Mouse (Mus musculus): Measurements from ENCODE around the gene Rasgef1a. TPM values are rescaled to one million over a fixed set of nuclear protein-coding genes. Genes with fewer than 3 reads are reported as not detected.

The Rasgef1a gene
- polyA plus RNA-seq, 1 experiment from 2014 or later, result not detected

DNA sequence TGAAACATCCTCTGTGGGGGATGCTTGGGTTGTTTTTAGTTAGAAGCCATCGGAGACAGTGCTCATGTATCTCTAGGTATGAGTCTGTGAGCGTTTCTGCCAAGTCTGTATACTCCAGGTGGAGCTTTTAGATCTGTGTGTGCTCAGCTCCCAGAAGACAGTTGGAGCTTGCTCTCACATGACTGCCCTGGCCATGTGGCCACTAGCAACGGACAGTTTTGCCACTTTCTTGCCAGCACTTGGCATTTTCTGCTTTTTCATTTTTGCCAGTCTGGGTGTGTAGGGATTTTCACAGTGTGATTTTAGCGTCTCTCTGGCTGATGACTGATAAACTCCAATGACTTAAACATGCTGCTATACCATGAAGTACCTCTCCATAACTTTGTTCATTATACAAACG lies 52.0 kb downstream of the Rasgef1a start:
- H3K9me3 ChIP-seq (ENCODE audit: control insufficient read depth, low read length), result no peaks in the 10 kb centered on the region
- ATAC-seq (ENCODE audit: low FRiP score), result no peak
- peaks cover 12% of the 10 kb centered on the region for H3K27me3 ChIP-seq (ENCODE audit: control insufficient read depth, insufficient read depth, low read length)
- H3K4me1 ChIP-seq (replicated peaks; ENCODE audit: control insufficient read depth, insufficient read depth, low read length), result peaks cover 4% of the 10 kb centered on the region; the same call in 1 of the 2 replicates
- no peaks in the 10 kb centered on the region for H3K36me3 ChIP-seq (ENCODE audit: control insufficient read depth, insufficient read depth, low read length)
- H3K9ac ChIP-seq (ENCODE audit: low read depth, low read length), result no peak overlapping the region
- H3K4me2 ChIP-seq (replicated peaks; ENCODE audit: low read depth, low read length), result no peak overlapping the region
- 77% methylated on average over 5 of the region's 5 CpGs for WGBS
- no peak for DNase-seq (ENCODE audit: low spot score)
- H3K27ac ChIP-seq (ENCODE audit: low read depth, low read length), result no peak overlapping the region
- H3K4me3 ChIP-seq (ENCODE audit: low read depth, low read length), result no peak overlapping the region

DNA sequence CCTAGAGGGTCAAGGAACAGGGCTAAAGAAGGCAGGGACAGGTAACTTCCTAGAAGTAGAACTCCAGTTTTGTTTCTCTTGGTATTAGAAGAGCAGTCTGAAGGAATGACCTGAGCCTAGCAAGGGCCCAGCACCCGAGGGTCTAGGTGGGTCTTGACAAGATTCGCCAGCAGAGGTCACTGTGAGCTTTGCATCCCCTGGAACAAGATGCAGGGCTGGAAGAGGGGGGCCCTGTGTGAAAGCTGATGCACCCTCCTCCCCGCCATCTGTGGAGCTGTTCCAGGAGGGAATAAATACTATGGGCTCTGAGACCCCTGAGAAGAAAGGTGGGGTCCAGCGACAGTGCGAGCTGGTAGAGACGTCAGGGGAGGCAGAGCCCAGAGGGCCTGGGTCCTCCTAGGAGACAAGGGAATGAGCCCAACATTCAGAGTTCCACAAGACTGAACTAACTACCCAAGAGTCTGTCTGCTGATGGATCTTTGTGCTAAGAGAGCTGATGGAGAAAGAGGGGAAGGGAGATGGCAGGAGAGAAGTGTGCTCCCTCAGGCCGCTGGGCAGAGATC lies 53.8 kb downstream of the Rasgef1a start:
- Histone ChIP-seq H3K9me3 (ENCODE audit: control insufficient read depth, low read length) (no peaks in the 10 kb centered on the region), H3K27me3 (ENCODE audit: control insufficient read depth, insufficient read depth, low read length) (peaks cover 12% of the 10 kb centered on the region), H3K9ac (ENCODE audit: low read depth, low read length) (no peak overlapping the region), H3K4me2 (replicated peaks; ENCODE audit: low read depth, low read length) (peak overlapping the region; percentile 97; the same call in 1 of the 2 replicates), H3K4me1 (replicated peaks; ENCODE audit: control insufficient read depth, insufficient read depth, low read length) (peaks cover 4% of the 10 kb centered on the region; the same call in 1 of the 2 replicates), H3K36me3 (ENCODE audit: control insufficient read depth, insufficient read depth, low read length) (no peaks in the 10 kb centered on the region), H3K27ac (ENCODE audit: low read depth, low read length) (no peak overlapping the region), H3K4me3 (ENCODE audit: low read depth, low read length) (no peak overlapping the region)
- 9% methylated on average over 7 of the region's 7 CpGs for WGBS
- peak; percentile 58 for ATAC-seq (ENCODE audit: low FRiP score)
- DNase-seq (ENCODE audit: low spot score), result peak; percentile 77

DNA sequence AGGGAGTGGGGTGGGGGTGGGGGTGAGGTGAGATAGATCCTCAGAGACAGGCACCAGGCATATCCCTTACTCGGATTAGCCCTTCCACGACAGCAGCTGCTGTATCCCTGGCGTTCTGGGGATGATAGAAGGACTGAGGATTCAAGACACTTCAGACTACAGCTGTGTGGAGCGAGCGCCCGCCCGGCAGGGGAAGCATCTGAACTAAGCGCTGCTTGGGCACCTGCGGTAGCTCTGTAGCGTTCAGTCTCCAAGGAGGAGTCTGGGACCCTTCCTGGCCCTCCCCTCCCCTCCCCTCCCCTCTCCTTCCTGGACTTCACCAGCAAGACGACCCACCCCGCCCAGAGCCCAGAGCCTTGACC lies 54.6 kb downstream of the Rasgef1a start:
- ATAC-seq (ENCODE audit: low FRiP score) (peak; percentile 52), DNase-seq (ENCODE audit: low spot score) (peak; percentile 64)
- peaks cover 12% of the 10 kb centered on the region for H3K27me3 ChIP-seq (ENCODE audit: control insufficient read depth, insufficient read depth, low read length)
- H3K4me3 ChIP-seq (ENCODE audit: low read depth, low read length), result peak overlapping the region; percentile 42
- H3K9me3 ChIP-seq (ENCODE audit: control insufficient read depth, low read length), result no peaks in the 10 kb centered on the region
- H3K27ac ChIP-seq (ENCODE audit: low read depth, low read length), result no peak overlapping the region
- H3K36me3 ChIP-seq (ENCODE audit: control insufficient read depth, insufficient read depth, low read length), result no peaks in the 10 kb centered on the region
- WGBS, result under 1% methylated on average over 10 of the region's 12 CpGs
- H3K4me2 ChIP-seq (replicated peaks; ENCODE audit: low read depth, low read length), result peak overlapping the region; percentile 97
- peak overlapping the region; percentile 43; the same call in 1 of the 2 replicates for H3K9ac ChIP-seq (ENCODE audit: low read depth, low read length)
- H3K4me1 ChIP-seq (replicated peaks; ENCODE audit: control insufficient read depth, insufficient read depth, low read length), result peaks cover 4% of the 10 kb centered on the region; the same call in 1 of the 2 replicates

DNA sequence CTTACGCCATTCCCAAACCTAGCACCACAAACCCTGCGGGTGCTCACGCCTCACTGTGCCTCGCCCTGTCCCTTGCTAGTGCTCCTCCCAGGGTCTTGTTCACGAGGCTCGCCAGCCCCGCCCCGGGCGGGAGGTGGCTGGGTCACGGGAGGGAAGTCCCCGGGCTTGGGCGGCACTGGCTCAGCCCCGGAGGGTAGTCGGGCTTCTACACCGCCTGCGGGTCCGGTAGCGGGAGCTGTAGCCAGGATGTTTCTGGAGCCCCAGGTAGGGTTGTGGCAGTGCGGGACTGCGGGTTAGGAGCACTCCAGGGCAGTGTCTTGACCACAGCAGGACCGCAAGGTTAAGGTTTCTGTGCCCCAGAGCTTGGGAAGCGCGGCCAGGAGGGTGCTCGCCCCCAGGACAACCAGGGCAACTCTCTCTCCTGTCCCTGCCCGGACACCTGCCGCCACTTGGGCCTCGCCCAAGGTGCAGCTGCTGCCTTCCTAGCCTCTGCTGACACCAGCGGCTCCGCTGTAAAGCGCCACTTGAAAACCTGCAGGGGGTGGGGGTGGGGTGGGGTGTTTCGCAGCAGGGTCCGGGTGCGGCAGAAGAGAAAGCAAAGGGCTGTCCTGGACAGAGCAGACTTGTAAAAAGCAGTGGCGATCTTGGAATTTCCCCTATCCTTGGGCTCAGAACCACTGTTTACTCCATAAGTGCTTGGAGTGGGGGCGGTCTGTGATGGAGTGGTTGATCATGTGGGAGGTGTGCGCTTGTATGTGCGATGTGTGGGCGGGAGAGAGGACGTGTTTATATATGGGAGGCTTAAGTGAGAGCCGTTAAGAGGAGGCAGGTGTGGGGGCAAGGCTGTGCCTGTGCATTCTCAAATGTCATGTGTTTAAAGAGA lies 55.2 kb downstream of the Rasgef1a start:
- Histone ChIP-seq H3K9ac (ENCODE audit: low read depth, low read length) (peak overlapping the region; percentile 43), H3K4me1 (replicated peaks; ENCODE audit: control insufficient read depth, insufficient read depth, low read length) (peaks cover 4% of the 10 kb centered on the region; the same call in 1 of the 2 replicates), H3K4me2 (replicated peaks; ENCODE audit: low read depth, low read length) (peak overlapping the region; percentile 97), H3K27ac (ENCODE audit: low read depth, low read length) (no peak overlapping the region), H3K36me3 (ENCODE audit: control insufficient read depth, insufficient read depth, low read length) (no peaks in the 10 kb centered on the region), H3K27me3 (ENCODE audit: control insufficient read depth, insufficient read depth, low read length) (peaks cover 12% of the 10 kb centered on the region), H3K4me3 (ENCODE audit: low read depth, low read length) (peak overlapping the region; percentile 42), H3K9me3 (ENCODE audit: control insufficient read depth, low read length) (no peaks in the 10 kb centered on the region)
- DNase-seq (ENCODE audit: low spot score), result peak; percentile 30
- ATAC-seq (ENCODE audit: low FRiP score), result peak; percentile 62; the same call in 1 of the 2 replicates
- 2% methylated on average over 36 of the region's 40 CpGs for WGBS

DNA sequence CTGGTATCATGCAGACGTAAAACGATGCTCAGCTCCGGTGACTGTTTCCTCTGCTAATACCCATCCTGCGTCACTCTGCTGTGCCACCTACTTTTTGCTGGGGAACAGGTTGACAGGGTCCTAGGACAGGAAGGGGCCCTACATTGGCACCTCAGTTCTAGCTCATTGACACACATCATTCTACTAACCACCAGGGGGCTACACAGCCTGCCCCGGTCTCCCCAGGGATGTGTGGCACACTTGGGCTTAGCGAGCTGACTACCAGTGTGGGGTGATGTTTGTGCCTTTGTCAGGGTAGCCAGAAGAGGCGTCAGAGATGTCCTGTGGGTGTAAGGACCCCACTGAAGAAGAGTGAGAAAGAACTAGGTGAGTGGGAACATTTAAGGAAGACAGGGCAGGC lies 56.5 kb downstream of the Rasgef1a start:
- DNase-seq (ENCODE audit: low spot score) (no peak), ATAC-seq (ENCODE audit: low FRiP score) (no peak)
- WGBS, result 69% methylated on average over 7 of the region's 7 CpGs
- H3K9me3 ChIP-seq (ENCODE audit: control insufficient read depth, low read length), result no peaks in the 10 kb centered on the region
- peaks cover 4% of the 10 kb centered on the region; the same call in 1 of the 2 replicates for H3K4me1 ChIP-seq (replicated peaks; ENCODE audit: control insufficient read depth, insufficient read depth, low read length)
- no peaks in the 10 kb centered on the region for H3K36me3 ChIP-seq (ENCODE audit: control insufficient read depth, insufficient read depth, low read length)
- H3K27me3 ChIP-seq (ENCODE audit: control insufficient read depth, insufficient read depth, low read length), result peaks cover 12% of the 10 kb centered on the region
- H3K27ac ChIP-seq (ENCODE audit: low read depth, low read length), result no peak overlapping the region
- no peak overlapping the region for H3K9ac ChIP-seq (ENCODE audit: low read depth, low read length)
- H3K4me2 ChIP-seq (replicated peaks; ENCODE audit: low read depth, low read length), result no peak overlapping the region
- H3K4me3 ChIP-seq (ENCODE audit: low read depth, low read length), result no peak overlapping the region

DNA sequence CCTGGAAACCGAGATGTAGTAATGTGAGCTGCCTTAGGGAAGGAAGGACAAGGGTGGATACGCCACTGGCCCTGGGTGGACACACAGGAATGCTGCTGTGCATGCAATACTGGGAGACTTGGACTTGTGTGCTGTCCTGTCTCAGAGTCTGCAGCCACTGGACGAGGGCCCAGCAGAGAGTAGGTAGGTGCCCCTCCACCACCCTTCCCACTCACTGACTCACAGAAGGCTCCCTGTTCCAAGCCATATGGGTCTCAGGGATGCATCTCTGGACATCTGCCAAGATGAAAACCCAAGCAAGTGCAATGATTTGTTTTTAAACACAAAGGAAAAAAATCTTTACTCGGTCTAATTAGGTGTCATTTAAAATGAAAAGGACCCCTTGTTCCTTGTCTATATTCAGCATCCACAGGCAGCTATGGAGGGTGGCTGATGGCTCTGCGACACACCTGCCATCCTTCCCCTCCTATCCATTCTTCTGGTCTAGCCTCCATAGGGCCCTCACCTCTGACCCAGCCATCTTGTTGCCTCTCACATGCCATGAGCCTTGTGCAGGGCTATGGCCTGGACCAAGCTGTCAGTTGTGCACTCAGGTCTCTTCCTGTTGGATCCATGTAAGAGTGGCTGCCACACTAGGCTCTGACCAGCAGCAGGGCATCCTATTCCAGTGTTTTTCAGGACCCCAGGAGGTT lies 59.2 kb downstream of the Rasgef1a start:
- Histone ChIP-seq H3K27ac (ENCODE audit: low read depth, low read length) (no peak overlapping the region), H3K9ac (ENCODE audit: low read depth, low read length) (no peak overlapping the region), H3K9me3 (ENCODE audit: control insufficient read depth, low read length) (no peaks in the 10 kb centered on the region), H3K4me1 (replicated peaks; ENCODE audit: control insufficient read depth, insufficient read depth, low read length) (peaks cover 4% of the 10 kb centered on the region; the same call in 1 of the 2 replicates), H3K4me2 (replicated peaks; ENCODE audit: low read depth, low read length) (no peak overlapping the region), H3K27me3 (ENCODE audit: control insufficient read depth, insufficient read depth, low read length) (peaks cover 10% of the 10 kb centered on the region), H3K4me3 (ENCODE audit: low read depth, low read length) (no peak overlapping the region), H3K36me3 (ENCODE audit: control insufficient read depth, insufficient read depth, low read length) (no peaks in the 10 kb centered on the region)
- no peak for DNase-seq (ENCODE audit: low spot score)
- 82% methylated on average over 5 of the region's 5 CpGs for WGBS
- ATAC-seq (ENCODE audit: low FRiP score), result no peak

DNA sequence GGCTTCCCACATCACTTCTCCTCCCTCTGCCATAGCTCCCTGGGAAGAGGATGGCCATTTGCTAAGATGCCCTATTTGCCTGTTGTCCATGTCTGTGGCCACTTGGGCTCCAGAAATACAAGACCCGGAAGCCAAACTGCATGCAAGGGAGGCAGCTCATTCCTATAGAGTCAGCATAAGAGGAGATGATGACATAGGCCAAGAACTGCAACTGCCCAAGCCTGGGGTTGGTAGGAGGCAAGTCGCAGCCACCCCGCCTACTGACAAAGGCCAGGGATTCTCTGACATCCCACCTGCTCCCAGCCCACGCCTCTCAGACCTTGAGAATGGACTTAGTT lies 59.7 kb downstream of the Rasgef1a start:
- Histone ChIP-seq H3K9me3 (ENCODE audit: control insufficient read depth, low read length) (no peaks in the 10 kb centered on the region), H3K27ac (ENCODE audit: low read depth, low read length) (no peak overlapping the region), H3K4me3 (ENCODE audit: low read depth, low read length) (no peak overlapping the region), H3K4me2 (replicated peaks; ENCODE audit: low read depth, low read length) (no peak overlapping the region), H3K9ac (ENCODE audit: low read depth, low read length) (no peak overlapping the region), H3K36me3 (ENCODE audit: control insufficient read depth, insufficient read depth, low read length) (no peaks in the 10 kb centered on the region), H3K4me1 (replicated peaks; ENCODE audit: control insufficient read depth, insufficient read depth, low read length) (no peaks in the 10 kb centered on the region; the same call in 1 of the 2 replicates), H3K27me3 (ENCODE audit: control insufficient read depth, insufficient read depth, low read length) (peaks cover 5% of the 10 kb centered on the region)
- WGBS, result 78% methylated on average over 4 of the region's 4 CpGs
- no peak for ATAC-seq (ENCODE audit: low FRiP score)
- no peak for DNase-seq (ENCODE audit: low spot score)

DNA sequence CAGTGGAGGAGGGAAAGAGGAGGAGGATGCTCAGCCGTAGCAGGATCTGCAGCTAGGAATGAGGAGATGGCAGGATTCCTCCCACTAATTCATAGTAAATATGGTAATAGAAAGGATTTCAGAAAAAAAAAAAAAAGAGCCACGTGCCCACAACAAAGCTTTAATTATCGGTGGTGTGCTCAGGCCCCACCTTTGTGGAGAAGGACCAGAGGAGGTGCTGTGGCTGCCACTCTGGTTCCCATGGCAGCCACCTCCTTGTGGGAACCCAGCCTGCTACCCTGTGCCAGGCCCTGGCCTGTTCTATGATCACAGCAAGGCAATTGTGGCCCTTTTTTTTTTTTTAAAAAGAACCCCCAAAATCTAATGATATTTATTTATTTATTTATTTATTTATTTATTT lies 60.2 kb downstream of the Rasgef1a start:
- H3K27me3 ChIP-seq (ENCODE audit: control insufficient read depth, insufficient read depth, low read length), result peaks cover 5% of the 10 kb centered on the region
- no peak overlapping the region for H3K4me3 ChIP-seq (ENCODE audit: low read depth, low read length)
- DNase-seq (ENCODE audit: low spot score) (no peak), ATAC-seq (ENCODE audit: low FRiP score) (no peak)
- H3K4me2 ChIP-seq (replicated peaks; ENCODE audit: low read depth, low read length), result no peak overlapping the region
- no peaks in the 10 kb centered on the region for H3K9me3 ChIP-seq (ENCODE audit: control insufficient read depth, low read length)
- no peak overlapping the region for H3K27ac ChIP-seq (ENCODE audit: low read depth, low read length)
- no peaks in the 10 kb centered on the region for H3K36me3 ChIP-seq (ENCODE audit: control insufficient read depth, insufficient read depth, low read length)
- WGBS, result 83% methylated on average over 3 of the region's 3 CpGs
- no peaks in the 10 kb centered on the region; the same call in 1 of the 2 replicates for H3K4me1 ChIP-seq (replicated peaks; ENCODE audit: control insufficient read depth, insufficient read depth, low read length)
- no peak overlapping the region for H3K9ac ChIP-seq (ENCODE audit: low read depth, low read length)

Data from hindbrain, embryonic 11.5 days (tissue).